Mouse (Mus musculus) cerebellum, adult 9-11 months (tissue): ENCODE data around the gene Cdk11b.
"Not testable (repeated sequence)": the region's sequence is repeated elsewhere in the genome, so short reads cannot be mapped to it uniquely, and the experiment has no call there.

Source experiments
- DNase-seq: peaks from one replicate; pipeline ENCODE4 v3.0.0; 2022

Gene Cdk11b

DNA sequence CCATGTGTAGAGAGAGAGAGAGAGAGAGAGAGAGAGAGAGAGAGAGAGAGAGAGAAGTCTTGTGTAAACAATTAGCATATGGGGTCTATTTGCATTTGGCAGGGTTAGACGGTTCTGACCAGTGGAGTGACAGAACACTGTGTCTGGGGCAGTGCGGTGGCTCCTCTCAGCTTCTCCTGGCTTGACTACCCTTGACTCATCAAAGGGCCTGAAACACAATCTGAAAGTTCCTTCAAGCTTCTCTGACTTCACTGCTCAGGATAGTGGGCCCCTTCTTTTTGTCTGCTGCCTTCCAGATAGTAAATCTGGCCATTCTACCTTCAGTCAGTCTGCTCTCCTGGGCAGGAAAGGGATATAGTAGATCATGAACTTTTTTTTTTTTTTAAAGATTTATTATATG is 17.8 kb upstream of the Cdk11b start:
- no peak for DNase-seq

DNA sequence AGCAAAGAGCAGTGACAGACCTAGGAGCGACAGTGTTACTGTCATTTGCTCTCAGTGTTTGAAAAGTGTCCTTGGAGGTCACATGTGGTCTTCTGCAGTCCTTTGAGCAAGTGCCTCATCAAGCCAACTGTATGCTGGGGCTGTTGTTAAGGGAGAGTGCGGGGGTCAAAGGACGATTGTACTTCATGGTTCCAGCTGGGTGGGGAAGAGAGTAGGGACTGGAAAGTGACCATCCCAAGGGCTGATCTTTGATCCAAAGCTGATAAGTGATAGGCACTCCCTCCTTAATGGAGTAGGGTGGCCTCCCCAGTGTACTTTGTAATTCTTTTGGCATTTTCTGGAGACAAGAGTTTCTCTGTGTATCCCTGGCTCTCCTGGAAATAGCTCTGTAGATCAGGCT is 12.8 kb upstream of the Cdk11b start:
- DNase-seq: no peak

DNA sequence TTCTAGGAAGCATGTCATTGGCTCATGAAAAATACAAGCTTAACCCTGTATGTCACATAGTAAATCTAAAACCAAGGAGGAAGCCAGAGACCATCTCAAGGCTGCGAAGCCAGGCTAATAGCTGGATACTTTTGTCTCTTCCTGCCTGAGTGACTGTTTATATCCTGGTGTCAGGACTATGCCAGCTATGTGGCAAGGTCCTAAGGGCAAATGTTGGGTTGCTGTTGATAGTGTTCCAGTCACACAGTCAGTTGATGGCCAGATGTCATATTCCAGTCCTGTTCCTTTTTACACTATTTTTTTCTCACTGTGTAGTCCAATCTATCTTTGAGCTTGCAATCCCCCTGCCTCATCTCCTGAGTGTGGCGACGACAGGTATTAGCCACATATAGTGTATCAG is 11.4 kb upstream of the Cdk11b start:
- no peak for DNase-seq

DNA sequence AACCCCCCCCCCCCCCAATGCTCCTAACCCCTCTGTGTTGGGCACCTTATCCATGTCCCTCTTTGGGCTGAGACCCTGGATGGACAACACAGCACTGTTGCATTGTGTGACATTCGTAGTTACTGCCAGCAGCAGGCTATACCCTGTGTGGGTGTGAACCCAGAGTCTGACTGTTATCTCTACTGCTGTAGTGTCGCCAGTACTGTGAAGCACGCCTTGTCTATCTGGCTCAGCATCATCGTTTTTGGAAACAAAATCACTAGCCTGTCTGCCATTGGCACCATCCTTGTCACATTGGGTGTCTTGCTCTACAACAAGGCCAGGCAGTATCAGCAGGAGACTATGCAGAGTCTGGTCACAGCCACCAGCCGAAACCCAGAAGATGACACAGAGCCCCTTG is 6.3 kb upstream of the Cdk11b start:
- no peak for DNase-seq

DNA sequence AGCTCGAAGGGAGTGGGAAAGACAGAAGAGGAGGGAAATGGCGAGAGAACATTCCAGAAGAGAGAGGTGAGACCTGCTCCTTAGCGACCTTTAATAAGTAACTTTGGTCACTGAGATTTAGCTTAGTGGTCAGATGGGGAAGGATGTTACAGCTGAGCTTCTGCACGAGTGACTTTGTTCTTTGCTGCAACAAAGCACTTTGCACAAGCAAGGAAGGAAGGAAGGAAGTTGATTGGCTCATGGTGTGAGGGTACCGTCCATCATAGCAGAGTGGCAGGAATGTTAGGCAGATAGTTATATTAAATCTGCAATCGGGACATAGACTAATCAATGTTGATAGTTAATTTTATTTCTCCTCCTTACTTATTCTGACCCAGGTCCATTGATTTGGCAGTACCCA is 5.6 kb downstream of the Cdk11b start:
- no peak for DNase-seq

DNA sequence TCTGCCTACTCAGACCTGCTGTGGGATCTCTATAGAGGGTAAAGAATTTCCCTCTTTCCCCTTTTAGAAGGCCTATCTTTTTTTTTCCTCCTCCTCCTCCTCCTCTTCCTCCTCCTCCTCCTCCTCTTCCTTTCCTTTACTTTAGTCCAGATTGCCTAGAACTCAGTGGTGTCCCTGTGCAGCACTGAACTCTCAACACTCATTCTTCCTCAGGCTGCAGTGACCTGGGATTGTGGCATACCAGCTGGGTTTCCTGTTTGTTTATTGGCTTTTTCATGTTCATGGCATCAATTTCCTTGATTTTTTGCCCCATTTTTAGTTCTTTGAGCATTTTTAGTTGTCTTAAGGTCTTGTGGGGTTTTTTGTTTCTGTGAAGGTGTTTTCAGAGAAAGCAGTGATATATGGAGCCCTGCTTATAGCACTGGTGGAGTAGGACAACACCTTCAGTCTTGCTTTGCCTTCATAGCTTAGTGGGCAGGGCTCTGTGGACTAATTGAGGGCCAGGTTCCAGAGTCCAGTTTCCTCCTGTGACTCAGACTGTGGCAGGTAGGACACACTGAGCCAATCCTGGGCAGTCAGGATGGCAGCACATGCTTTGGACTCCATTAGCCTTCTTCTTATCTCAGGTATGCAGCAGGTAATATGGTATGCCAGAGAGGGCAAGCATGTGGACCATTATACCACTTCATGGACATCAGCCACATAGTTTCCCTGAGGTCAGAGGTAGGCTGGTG is 11.3 kb downstream of the Cdk11b start:
- no peak for DNase-seq

DNA sequence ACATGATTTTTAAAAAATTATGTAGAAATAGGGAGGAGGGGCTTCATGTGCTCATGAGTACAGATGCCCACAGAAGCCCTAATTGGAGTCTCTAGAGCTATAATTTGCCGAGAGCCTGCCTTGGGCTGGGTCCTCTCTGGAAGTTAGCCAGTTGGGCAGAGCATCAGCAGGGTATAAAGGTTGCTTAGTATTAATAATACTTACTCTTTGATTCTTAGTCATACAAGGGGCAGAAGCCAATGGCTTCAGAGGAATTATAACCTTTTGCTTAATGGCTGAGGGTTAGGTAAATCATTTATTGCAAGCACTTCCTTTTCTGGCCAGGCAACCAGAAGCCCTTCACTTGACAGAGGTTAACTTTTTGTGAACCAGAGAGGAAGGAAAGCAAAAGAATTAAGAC is 18.9 kb downstream of the Cdk11b start:
- DNase-seq: no peak

DNA sequence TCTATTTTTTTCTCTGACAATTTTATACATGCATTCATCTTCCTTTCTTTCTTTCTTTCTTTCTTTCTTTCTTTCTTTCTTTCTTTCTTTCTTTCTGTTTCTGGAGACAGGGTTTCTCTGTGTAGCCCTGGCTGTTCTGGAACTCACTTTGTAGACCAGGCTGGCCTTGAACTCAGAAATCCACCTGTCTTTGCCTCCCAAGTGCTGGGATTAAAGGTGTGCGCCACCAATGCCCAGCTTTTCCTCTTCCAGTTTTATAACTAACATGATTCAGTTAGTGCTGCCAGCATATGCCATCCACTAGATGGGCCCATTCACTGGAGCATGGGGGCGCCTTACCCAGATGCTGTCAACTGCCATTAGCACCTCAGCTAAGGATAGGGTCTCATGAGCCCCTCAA is 20.7 kb downstream of the Cdk11b start, which contains the start of gene Gm10563:
Gene Gm10563 (minus strand): TSS at position 101 of the 400 bp plus-strand sequence.
- DNase-seq: not testable (repeated sequence)

DNA sequence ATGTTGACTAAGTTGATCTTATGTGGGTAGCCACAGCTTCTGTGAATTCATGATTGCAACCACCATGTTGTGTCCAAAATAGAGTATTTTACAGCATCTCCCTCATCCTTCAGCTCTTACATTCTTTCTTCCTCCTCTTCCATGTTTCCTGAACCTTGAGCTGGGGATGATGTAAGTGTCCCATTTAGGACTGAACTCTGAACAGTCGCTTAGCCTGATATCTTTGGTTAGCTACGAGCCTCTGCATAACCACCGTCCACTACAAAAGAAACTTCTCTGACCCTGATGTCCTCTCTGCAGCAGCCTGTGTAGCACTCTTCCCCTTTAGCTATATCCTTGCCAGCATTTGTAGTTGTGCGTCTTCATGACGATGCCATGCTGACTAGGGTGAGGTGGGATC is 21.1 kb downstream of the Cdk11b start:
- no peak for DNase-seq

DNA sequence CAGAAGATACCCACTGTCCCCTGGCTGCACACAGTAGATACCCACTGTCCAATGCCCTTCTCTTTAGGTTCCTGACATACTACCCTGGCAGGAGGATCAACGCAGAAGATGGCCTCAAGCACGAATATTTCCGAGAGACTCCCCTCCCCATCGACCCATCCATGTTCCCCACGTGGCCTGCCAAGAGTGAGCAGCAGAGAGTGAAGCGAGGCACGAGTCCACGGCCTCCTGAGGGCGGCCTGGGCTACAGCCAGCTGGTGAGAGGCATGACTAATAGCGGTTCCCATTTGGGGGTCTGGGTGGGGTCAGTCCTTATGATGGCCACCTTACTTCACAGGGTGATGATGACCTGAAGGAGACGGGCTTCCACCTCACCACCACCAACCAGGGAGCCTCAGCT is 24.7 kb downstream of the Cdk11b start:
- DNase-seq: peak; percentile 43

DNA sequence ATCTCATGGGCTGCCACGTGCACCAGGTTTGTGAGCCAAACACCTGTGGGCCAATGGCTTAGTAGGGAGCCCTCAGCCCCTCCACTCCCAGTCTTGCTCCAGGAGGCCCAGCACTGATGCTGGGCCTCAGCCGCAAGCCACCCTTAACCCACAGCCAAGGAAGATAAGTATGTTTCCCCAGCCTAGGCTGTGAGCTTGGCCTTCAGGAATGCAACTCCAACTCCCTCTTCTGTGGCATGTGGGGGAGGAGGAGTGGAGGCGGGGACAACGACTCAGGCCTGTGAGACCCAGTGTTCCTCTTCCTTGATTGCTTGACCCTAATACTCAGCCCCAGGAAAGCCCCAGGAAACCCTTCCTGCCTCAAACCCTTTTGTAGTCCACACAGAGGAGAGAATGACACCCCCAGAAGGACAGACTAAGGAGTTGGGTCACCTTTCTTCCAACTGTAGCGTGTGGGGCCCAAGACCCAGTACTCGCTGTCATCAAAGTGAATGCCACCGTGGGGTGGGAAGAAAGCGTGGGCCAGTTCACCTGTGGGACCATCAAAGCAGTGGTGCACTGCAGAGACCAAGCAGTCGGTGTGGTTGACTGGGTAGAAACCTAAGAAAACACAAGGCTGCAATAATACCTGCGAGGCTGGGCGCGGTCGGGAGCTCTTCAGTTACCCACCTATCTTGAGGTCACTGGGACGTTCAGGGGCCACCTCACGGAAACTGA is 27.1 kb downstream of the Cdk11b start:
- DNase-seq: peak; percentile 37

DNA sequence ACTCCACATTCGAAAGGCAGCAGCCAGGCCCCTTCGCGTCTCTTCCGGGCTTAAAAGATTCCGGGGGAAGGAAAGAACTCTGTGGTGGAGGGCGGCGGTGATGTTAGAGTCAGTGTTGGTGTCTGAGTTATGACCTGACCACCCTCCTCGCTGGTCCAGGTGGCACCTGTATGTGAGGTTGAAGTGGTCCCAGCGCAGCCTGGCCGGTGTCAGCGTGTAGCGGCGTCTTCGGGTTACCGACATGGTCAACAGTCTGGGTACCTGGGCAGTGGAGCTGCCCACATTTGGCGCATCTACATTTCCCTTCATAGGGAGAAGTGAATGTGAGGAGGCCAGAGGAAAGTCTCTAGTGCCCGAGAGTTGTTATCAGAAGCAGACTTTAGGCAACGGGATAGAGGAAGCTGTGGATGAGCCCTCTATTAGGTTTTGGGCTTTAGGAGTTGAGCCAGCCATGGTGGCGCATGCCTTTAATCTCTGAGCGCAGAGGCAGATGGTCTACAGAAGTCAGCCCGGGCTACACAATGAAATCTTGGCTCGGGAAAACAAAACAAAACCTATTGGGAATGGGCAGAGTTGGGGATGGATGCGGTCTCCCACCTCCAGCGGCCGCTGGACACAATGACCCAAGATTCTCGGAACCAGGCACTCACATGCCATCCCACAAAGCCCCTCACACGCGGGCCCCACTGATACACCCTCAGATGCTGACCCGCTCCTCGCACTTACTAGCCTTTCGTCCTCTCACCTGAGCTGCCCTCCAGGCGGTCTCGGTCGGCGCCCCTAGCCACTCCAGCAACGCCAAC is 27.8 kb downstream of the Cdk11b start:
- peak; percentile 73 for DNase-seq

DNA sequence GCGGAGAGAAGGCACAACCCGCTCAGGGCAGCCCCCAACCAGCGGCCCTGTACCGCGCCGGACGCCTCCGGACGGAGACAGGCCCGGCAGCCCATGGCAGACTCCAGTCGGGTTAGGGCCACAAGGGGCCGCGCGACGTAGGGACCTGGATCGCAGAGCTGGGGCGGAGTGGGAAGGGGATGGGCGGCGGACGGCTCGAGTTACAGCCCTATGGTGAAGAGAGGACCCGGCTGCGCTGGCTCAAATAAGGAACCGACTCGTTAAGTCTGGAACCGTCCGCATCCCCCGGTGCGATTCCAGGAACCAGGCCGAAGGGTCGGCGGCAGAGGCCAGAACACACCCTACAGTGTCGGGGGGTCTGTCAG is 28.4 kb downstream of the Cdk11b start, which contains the start of gene Mmp23:
Gene Mmp23 (minus strand): TSS at position 299 of the 365 bp plus-strand sequence.
- DNase-seq: no peak

DNA sequence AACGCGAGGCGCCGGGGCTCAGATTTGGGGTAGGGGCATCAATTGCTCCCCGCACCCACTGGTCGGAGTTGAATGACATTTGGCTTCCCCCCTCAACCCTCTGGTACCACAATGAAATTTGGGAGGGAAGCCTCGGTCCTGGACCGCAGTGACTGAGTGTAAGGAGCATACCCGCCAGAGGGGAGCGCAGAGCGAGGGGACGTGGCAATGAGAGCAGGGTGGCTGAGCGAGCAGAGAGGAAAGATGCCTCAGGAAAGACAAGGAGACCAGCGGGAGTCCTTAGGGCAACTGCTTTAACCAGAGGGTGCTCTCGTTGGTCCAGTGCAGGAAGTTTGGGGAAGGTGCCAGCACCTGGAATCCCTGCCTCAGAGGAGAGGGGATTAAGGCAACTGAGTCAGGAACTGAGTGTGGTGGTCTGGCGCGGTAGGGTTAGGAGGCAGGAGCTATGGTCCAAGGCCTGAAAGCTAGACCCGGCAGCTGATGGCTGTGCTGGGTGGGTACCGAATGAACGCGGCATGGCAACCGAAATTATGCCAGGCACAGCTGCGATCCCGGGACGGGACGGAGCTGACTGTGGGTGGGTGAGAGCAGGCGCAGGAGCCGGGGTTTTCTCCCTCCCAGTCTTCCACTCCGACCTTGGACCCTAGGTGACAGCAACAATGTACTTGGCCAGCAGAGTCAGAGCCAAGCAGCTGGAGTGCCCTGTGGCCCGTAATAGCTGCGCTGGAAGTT is 29.0 kb downstream of the Cdk11b start:
- DNase-seq: peak; percentile 80

DNA sequence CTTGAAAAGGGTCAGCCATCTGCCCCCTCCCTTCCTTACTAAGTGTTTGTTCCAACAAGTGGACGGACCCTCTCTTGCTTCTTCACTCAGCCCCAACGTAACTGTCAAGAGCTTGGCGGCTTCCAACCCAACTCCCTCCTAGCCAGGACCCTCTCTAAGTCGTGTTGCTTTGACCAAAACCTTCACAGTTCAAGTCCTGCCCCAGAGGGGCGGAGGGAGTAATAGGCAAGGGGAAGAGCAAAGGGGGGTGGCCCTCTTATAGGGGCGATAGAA is 29.5 kb downstream of the Cdk11b start:
- DNase-seq: no peak

DNA sequence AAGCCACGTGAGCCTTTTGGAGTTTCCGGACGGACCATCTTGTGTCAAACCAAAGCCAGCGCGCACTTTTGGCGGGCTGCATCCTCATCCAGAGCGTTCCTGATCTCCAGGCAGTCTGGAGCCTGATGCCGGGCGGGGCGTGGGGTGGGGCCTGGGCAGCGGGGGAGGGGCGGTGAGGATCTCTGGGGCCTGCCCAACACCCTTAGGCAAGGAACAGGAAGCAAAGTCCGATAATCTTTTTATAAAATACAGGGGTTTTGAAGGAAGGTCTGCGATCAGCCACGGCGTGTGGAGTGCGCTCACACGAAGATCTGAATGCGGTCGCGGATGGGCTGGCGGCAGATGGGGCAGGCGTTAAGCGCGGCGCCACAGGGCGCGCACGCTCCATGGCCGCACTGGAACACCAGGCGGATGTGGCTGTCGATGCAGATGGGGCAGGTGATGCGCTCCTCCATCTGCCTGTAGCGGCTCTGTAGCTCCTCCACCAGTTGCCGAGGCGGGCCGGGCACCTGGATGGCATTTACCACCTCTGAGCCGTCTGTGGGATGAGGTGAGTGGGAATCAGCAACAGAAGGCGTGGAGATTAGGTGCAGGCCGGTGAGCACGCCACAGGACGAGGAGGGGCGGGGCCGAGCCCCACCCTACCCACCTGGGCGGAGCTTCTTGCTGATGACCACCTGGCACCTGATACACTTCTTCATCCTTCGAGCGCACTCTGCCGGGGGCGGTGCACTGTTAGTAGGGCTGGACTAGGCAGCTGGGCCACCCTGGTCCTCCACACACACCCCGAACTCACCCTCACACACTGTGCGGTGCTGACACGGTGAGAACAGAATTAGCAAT is 30.0 kb downstream of the Cdk11b start:
- peak; percentile 86 for DNase-seq

DNA sequence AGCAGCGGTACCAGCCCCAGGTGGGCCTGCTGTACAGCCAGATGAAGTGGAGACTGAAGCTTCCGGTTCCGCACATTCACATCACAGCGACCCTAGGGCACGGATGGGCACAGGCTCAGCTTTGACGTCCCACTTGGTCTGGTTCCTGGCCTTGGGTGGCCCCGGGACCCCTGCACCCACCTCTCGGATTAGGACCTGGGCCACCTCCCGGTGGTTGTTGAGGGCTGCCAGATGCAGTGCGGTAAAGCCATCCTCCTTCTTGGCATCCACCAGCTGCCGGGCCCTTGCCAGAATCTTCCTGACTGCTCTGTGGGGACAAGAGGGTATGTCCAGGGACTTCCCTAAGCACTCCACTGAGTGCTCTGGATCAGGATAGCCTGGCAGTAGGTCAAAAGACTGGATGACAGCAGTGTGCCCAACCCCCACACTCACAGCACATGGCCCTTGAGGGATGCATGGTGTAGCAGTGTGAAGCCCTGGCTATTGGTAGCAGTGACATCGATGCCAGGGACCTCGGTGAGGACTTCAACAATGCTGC is 31.6 kb downstream of the Cdk11b start:
- peak; percentile 72 for DNase-seq

DNA sequence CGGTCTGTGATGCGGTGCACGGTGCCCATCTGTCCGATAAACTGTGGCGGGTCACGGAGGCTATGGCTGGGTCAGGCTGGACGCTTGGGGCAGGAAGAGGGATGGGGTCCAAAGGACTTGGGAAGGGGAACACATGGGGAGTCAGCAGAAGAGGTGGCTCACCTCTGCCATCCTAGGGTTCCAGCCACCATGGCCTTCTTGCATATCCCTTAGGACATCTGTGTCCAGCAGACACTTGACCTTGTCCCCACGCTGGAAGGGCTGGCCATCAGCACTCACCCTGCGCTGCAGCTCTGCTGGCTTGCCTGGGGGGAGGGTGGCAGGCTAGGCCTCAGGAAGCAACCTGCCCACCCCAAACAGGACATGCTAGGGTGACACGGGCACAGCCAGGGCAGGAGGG is 34.3 kb downstream of the Cdk11b start:
- DNase-seq: peak; percentile 34

DNA sequence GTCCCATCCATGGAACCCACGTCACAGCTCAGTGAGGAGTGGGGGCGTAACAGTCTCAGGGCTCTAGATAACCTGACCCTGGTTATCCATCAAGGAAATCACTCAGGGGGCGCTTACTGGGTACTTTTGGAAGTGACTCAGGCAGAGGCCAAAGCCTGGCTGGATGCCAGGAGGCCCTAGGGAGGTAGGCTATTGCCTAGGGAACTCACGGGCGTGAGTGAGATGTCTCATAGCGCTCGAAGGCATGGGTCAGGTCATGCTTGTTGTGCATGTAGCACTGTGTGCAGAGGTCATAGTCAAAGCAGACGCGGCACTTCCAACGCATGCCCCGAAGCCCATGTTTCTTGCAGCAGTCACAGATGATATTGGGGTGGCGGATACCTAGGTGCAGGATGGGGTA is 36.0 kb downstream of the Cdk11b start:
- no peak for DNase-seq

DNA sequence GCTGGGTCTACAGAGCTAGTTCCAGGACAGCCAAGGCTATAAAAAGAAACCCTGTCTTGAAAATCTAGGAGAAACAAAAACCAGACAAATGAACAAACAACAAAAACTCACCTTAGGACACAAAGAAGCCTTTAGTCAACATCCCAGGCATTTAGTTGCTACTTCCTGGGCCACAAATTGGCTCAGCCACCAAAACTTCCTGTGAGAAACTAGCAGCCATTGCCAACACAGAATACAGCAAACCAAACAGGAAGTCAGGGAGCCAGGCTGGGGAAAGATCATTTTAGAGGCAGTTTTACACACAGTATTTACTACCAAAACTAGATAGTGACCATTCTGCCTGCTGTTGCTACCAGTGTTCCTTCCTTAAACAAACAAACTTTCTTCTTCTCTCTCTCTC is 42.2 kb downstream of the Cdk11b start:
- DNase-seq: no peak

DNA sequence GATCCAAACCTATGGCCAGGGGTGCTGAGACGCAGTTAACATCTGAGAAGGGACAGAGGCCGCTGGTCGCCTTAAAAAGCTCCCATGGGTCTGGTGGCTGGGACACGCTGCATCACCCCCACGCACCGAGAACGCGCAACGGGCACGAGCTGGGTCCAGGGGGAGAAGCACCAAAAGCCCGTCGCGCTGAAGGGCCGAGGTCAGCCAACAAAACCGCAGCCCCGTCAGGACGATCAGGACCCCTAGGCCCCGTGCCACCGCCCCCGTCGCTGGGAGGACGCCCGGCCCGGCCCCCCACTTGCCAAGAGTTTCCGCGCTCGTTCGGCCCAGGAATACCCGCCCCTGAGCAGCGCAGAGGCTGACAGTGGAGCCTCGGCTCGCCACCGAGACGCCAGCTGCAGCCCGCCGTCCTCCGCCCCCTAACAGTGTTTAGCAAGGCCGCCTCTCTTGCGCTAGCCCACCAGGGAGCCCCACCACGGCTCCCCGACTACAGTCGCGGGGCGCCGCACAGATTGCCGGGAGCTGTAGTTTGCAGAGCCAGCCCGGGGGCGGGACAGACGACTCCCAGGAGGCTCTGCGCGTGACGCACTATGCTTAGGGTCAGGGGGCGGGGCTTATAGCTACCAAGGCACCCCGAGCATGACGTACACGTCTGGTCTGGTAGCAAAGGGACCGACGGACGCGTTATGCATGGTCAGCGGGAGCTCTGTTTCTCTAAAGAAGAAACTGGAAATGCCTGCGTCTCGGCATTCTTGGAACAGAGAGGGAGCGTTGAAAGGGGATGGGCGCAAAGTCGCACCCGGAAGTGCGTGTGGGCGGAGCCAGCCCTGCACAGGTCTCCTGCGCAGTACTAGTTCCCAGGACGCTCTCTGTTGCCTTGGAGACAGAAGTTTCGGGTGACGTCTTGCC is 44.3 kb downstream of the Cdk11b start, which contains the start of gene Mib2:
Gene Mib2 (minus strand): TSS at position 510 of the 909 bp plus-strand sequence.
- DNase-seq: peak; percentile 98
